Mouse (Mus musculus): ENCODE results near the gene Dnm2.

DNA sequence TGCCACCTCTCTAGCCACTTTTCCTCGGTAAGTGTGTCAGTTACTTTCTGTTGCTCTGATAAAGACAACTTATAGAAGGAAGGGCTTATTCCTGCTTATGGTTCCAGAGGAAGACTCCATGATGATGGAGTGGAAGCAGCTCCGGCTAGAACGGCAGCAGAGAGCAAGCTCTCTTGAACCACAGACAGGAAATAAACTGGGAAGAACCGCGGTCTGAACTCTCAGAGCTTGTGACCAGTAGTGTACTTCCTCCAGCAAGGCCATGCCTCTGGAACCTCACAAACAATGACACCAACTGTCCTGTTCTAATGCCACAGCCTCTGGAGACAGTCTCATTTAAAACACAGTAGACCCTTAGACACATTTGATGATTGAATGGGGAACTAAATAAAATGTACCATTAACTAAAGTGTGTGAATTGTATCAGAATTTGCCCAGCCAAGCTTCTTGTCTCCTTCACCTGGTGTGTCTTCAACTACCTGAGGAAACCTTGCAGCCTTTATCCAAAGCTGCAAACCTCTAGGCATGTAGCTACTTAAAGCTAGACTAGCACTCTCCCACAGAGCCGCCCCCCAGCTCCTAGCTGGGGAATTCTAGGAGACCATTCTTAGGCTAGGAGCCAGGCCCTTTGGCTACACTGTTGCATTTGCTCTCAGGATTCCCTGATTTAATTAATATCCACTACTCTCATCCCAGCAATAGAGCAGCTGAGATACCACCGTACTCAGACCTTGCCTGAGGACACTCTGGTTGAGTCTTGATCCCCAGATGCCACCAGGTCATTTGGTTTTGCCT is 100.6 kb downstream of the Dnm2 start:
- TF ChIP-seq POLR2A (IDR thresholded peaks at IDR 0.05; ENCODE audit: extremely low read depth, insufficient read depth, low read length) (no peak), CTCF (IDR thresholded peaks at IDR 0.05; ENCODE audit: extremely low read depth, insufficient read depth, low read length) (no peak)
